ENCODE assay signal across 8 mouse cellular contexts in genomic region chr16:4789311-4789768, GRCm38 (mm10). TPM values are rescaled to one million over a fixed set of nuclear protein-coding genes. Genes with fewer than 3 reads are reported as not detected.
DNase-seq lines count a peak whose midpoint lies in the region; ATAC-seq and TF ChIP-seq lines count a peak whose summit lies in the region.

No protein-coding gene starts in this region.

- H3K36me3 ChIP-seq in kidney, postnatal 0 days (ENCODE audit: insufficient read depth, low read length) = no peaks in the 10 kb centered on the region
- peaks cover 4% of the 10 kb centered on the region; the same call in 1 of the 2 replicates for H3K36me3 ChIP-seq in heart, postnatal 0 days (replicated peaks; ENCODE audit: control insufficient read depth, insufficient read depth, low read length)
- no peaks in the 10 kb centered on the region for H3K36me3 ChIP-seq in liver, postnatal 0 days (replicated peaks; ENCODE audit: insufficient read depth, low read length)

- peak overlapping the region; percentile 88 for H3K9ac ChIP-seq in kidney, postnatal 0 days (ENCODE audit: low read depth, low read length)
- H3K9ac ChIP-seq in heart, postnatal 0 days (replicated peaks; ENCODE audit: low read depth, low read length) = peak overlapping the region; percentile 89
- peak overlapping the region; percentile 88 for H3K9ac ChIP-seq in liver, postnatal 0 days (replicated peaks)

- peak; percentile 59 for ATAC-seq in kidney, postnatal 0 days (replicated peaks; ENCODE audit: low FRiP score, low read depth)
- peak; percentile 43 for ATAC-seq in heart, postnatal 0 days (ENCODE audit: insufficient read depth, low read depth)
- peak; percentile 16 for ATAC-seq in liver, postnatal 0 days

- WGBS in kidney, postnatal 0 days = under 1% methylated on average over 29 of the region's 29 CpGs
- 0% methylated on average over 27 of the region's 29 CpGs for WGBS in heart, postnatal 0 days
- WGBS in liver, postnatal 0 days (ENCODE audit: insufficient replicate concordance) = 1% methylated on average over 29 of the region's 29 CpGs

- no peak for DNase-seq in kidney, postnatal 0 days (ENCODE audit: low spot score)
- no peak for DNase-seq in kidney, postnatal 10 days
- peak; percentile 21 for DNase-seq in MEL-GATA-1-ER (ENCODE audit: extremely low read depth, low read depth)
- peak; percentile 77 for DNase-seq in cerebellum, adult 9-11 months
- peak; percentile 38 for DNase-seq in heart, postnatal 0 days (ENCODE audit: low spot score)
- DNase-seq in liver, postnatal 0 days = peak; percentile 46
- peak; percentile 58 for DNase-seq in testis, postnatal 14 days (ENCODE audit: low spot score)
- no peak for DNase-seq in layer of hippocampus, postnatal 10 days (ENCODE audit: low spot score in 2 of 2)

- peak overlapping the region; percentile 68 for H3K4me2 ChIP-seq in kidney, postnatal 0 days (ENCODE audit: low read length)
- H3K4me2 ChIP-seq in heart, postnatal 0 days (ENCODE audit: low read depth, low read length) = peak overlapping the region; percentile 80
- peak overlapping the region; percentile 92 for H3K4me2 ChIP-seq in liver, postnatal 0 days (ENCODE audit: low read depth, low read length)

- H3K9me3 ChIP-seq in kidney, postnatal 0 days (replicated peaks; ENCODE audit: low read length) = no peaks in the 10 kb centered on the region
- no peaks in the 10 kb centered on the region for H3K9me3 ChIP-seq in heart, postnatal 0 days (replicated peaks; ENCODE audit: control insufficient read depth, low read length)
- H3K9me3 ChIP-seq in liver, postnatal 0 days (ENCODE audit: low read length) = no peaks in the 10 kb centered on the region

- no peak for TF ChIP-seq EP300 in heart, postnatal 0 days (IDR thresholded peaks at IDR 0.05; ENCODE audit: low read depth)
- no peak for TF ChIP-seq EP300 in liver, postnatal 0 days (IDR thresholded peaks at IDR 0.05; ENCODE audit: low read depth)

- H3K27ac ChIP-seq in kidney, postnatal 0 days = peak overlapping the region; percentile 97
- H3K27ac ChIP-seq in heart, postnatal 0 days (ENCODE audit: low read depth) = peak overlapping the region; percentile 97
- H3K27ac ChIP-seq in liver, postnatal 0 days (ENCODE audit: low read depth) = peak overlapping the region; percentile 96

- H3K4me3 ChIP-seq in kidney, postnatal 0 days (replicated peaks; ENCODE audit: low read depth, low read length) = peak overlapping the region; percentile 75
- H3K4me3 ChIP-seq in heart, postnatal 0 days (ENCODE audit: low read depth, low read length) = peak overlapping the region; percentile 82
- peak overlapping the region; percentile 87 for H3K4me3 ChIP-seq in liver, postnatal 0 days (ENCODE audit: low read depth, low read length)

- no peak for TF ChIP-seq CTCF in kidney, postnatal 0 days (IDR thresholded peaks at IDR 0.05; ENCODE audit: low read depth)
- no peak for TF ChIP-seq CTCF in heart, postnatal 0 days (IDR thresholded peaks at IDR 0.05; ENCODE audit: low read depth)
- no peak for TF ChIP-seq CTCF in liver, postnatal 0 days (IDR thresholded peaks at IDR 0.05; ENCODE audit: low read depth)

- no peaks in the 10 kb centered on the region for H3K27me3 ChIP-seq in kidney, postnatal 0 days (ENCODE audit: insufficient read depth, low read length)
- no peaks in the 10 kb centered on the region for H3K27me3 ChIP-seq in heart, postnatal 0 days (ENCODE audit: control insufficient read depth, insufficient read depth, low read length)
- no peaks in the 10 kb centered on the region for H3K27me3 ChIP-seq in liver, postnatal 0 days (ENCODE audit: insufficient read depth, low read length)

- H3K4me1 ChIP-seq in kidney, postnatal 0 days (replicated peaks; ENCODE audit: insufficient read depth, low read length) = peaks cover 17% of the 10 kb centered on the region
- H3K4me1 ChIP-seq in heart, postnatal 0 days (ENCODE audit: control insufficient read depth, insufficient read depth) = peaks cover 44% of the 10 kb centered on the region
- peaks cover 25% of the 10 kb centered on the region for H3K4me1 ChIP-seq in liver, postnatal 0 days (ENCODE audit: insufficient read depth)

RNA-seq across cellular contexts. Expression of gene Cdip1, which starts 0.8 kb away (rescaled TPM):
- 81.1 and 91.2 TPM in 2 replicates for polyA plus RNA-seq in kidney, postnatal 0 days (2015; fragmentation: Nextera tagmentation; extraction: Ambion mirVana)
- 149 and 160 TPM in 2 replicates for total RNA-seq in heart, postnatal 0 days (2014; rRNA removed; ENCODE audit: low replicate concordance)
- polyA plus RNA-seq in heart, postnatal 0 days (2015; fragmentation: Nextera tagmentation; extraction: Ambion mirVana) = 121 and 123 TPM in 2 replicates
- polyA plus RNA-seq in liver, postnatal 0 days (2015; fragmentation: Nextera tagmentation; extraction: Ambion mirVana) = 46.8 and 50.3 TPM in 2 replicates
- total RNA-seq in layer of hippocampus, postnatal 10 days (2021) = 100 to 1,000 TPM; 137 to 139 TPM

RNA-seq across cellular contexts. Expression of gene 4930562C15Rik, which starts 45.9 kb away (rescaled TPM):
- 0.14 TPM in 1 of 2 replicates, not detected in the other for polyA plus RNA-seq in kidney, postnatal 0 days (2015; fragmentation: Nextera tagmentation; extraction: Ambion mirVana)
- not detected in 2 replicates for total RNA-seq in heart, postnatal 0 days (2014; rRNA removed; ENCODE audit: low replicate concordance)
- 0.08 and 0.12 TPM in 2 replicates for polyA plus RNA-seq in heart, postnatal 0 days (2015; fragmentation: Nextera tagmentation; extraction: Ambion mirVana)
- polyA plus RNA-seq in liver, postnatal 0 days (2015; fragmentation: Nextera tagmentation; extraction: Ambion mirVana) = 0.09 TPM in 1 of 2 replicates, not detected in the other
- total RNA-seq in layer of hippocampus, postnatal 10 days (2021) = not detected

Comparison
In these comparisons a context has a peak if more than half of its experiments do, and no peak if none do; other contexts are left out.
1. DNase-seq: peak in MEL-GATA-1-ER (single experiment), cerebellum, adult 9-11 months (single experiment), heart, postnatal 0 days (single experiment), liver, postnatal 0 days (single experiment) and testis, postnatal 14 days (single experiment); none in kidney, postnatal 0 days (single experiment), kidney, postnatal 10 days (single experiment) and layer of hippocampus, postnatal 10 days (0 of 2).
2. Peak in every context shown above with its lines, with median percentiles within 50 percentile points of each other: ATAC-seq, H3K27ac ChIP-seq, H3K4me2 ChIP-seq, H3K4me3 ChIP-seq and H3K9ac ChIP-seq.